Mouse (Mus musculus) lung, adult 2 months (tissue): Measurements from ENCODE around the gene Add3.

Source experiments
- CTCF ChIP-seq: fragments of 200-500 bp; IDR thresholded peaks from 2 replicates; pipeline ENCODE4 v1.5.1; 2011; ENCODE audit warnings: mild to moderate bottlenecking, low read length, control low read depth; ENCODE audit not compliant: insufficient read depth
- POLR2A ChIP-seq: fragments of 200-500 bp; IDR thresholded peaks from 2 replicates; pipeline ENCODE4 v1.6.1; 2011; ENCODE audit warnings: low read depth, mild to moderate bottlenecking, control low read depth, low read length, borderline replicate concordance; ENCODE audit errors: extremely low read depth

DNA sequence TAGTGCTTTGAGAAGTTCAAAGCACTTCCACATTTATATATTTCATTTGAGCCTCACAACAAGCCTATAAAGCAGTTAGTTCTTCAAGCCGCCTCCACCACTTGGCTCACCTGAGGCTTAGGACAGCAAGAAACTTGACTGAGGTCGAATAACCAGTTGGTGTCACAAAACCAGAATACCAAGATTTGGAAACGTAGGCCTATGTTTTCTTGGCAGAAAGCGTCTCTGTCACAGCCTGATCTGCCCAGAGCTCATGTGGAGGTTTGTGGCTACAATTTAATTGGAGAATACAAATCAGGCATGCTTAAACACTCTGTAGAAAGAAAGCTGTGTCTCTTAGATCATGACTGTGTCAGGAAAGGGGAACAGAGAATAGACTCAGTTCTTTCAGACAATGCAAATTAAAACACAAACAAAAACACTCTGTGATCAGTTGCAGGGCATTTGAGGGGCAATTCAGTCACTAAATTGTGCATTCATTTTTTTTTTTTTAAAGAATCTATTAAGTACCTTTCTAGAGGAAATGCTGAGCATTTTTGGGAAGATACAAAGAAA is 3.0 kb upstream of the Add3 start:
- TF ChIP-seq POLR2A (no peak), CTCF (no peak)
